Mouse (Mus musculus) bone marrow macrophage, adult 2 months (primary cell): Measurements from ENCODE around the gene Zfp865.

Experiments used
- CTCF ChIP-seq: IDR thresholded peaks from 2 replicates; pipeline ENCODE4 v1.5.1; 2012; ENCODE audit warnings: low read depth, mild to moderate bottlenecking, low read length, moderate library complexity
- POLR2A ChIP-seq: IDR thresholded peaks from 2 replicates; pipeline ENCODE4 v1.6.1; 2012; ENCODE audit warnings: mild to moderate bottlenecking, low read depth, low read length, borderline replicate concordance

DNA sequence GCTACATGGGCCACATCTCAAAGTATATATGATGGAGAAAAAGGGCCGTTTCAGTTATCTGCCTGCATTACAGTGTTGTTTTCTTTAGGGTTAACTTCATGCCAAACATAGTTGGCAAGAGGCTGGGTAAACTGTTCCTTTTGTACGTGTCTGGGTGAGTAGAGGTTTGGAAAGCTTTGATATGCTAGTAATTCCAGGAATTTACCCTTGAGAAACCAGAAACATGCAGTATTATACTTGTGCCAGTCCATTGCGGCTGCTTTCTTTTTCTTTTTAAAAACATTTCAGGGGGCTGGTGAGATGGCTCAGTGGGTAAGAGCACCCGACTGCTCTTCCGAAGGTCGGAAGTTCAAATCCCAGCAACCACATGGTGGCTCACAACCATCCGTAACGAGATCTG lies 23.2 kb upstream of the Zfp865 start:
- TF ChIP-seq POLR2A (no peak), CTCF (no peak)
